Mouse (Mus musculus): ENCODE data around the gene Lama4.

DNA sequence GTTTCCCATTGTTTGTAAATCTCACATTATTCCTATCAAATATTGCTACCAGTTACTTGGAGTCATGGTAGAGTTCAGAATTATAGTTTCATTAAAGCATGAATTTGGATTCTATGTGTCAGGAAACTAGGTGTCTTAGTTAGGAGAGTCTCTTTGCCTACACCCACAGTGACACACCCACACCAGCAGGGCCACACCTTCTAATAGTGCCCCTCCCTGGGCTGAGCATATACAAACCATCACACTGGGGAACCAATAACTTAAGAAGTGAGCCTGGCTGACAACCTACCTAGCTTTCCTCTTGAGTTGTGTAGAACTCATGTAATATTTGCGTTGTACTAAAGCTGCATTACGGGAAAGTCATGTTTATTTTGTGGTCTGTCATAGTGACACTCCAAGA, 176.1 kb downstream of the Lama4 start:
- TF ChIP-seq USF1 (IDR thresholded peaks at IDR 0.05; ENCODE audit: low read depth, low read length) (no peak), NELFE (IDR thresholded peaks at IDR 0.05; ENCODE audit: low read depth, low read length) (no peak), POLR2A (IDR thresholded peaks at IDR 0.05; ENCODE audit: control insufficient read depth in 1 of 2, insufficient read depth in 1 of 2, low read depth in 1 of 2, low read length in 2 of 2, poor library complexity in 1 of 2) (no peak), CTCF (IDR thresholded peaks at IDR 0.05 in 2 of 3, conservative IDR thresholded peaks at IDR 0.05 in 1 of 3; ENCODE audit: control insufficient read depth in 1 of 3, insufficient read depth in 1 of 3, low read depth in 2 of 3, low read length in 3 of 3, poor library complexity in 1 of 3, severe bottlenecking in 1 of 3) (no peak), HCFC1 (IDR thresholded peaks at IDR 0.05; ENCODE audit: low read depth, low read length) (no peak), POLR2AphosphoS5 (IDR thresholded peaks at IDR 0.05; ENCODE audit: borderline replicate concordance, low read depth, low read length) (no peak), ZMIZ1 (IDR thresholded peaks at IDR 0.05; ENCODE audit: low read depth, low read length) (no peak)

Measured in MEL (cell line).